Mouse (Mus musculus) heart, embryonic 16.5 days (tissue): Measurements from ENCODE around the gene Tspan18. TPM values are rescaled to one million over a fixed set of nuclear protein-coding genes. Genes with fewer than 3 reads are reported as not detected.

Experiments
- ATAC-seq: fragments of 200-750 bp; cut with Nextera tagmentation; replicated peaks from 2 replicates; pipeline ENCODE4 v1.8.0; 2017; ENCODE audit warnings: moderate number of reproducible peaks; ENCODE audit not compliant: insufficient read depth, low FRiP score; ENCODE audit errors: extremely low read depth
- H3K27ac ChIP-seq: fragments of 300-500 bp; sonication (generic); 2 replicates; pipeline ENCODE4 v1.5.1; 2014; ENCODE audit warnings: mild to moderate bottlenecking, low read length, control low read depth, moderate library complexity
- H3K27me3 ChIP-seq: fragments of 300-500 bp; sonication (generic); 2 replicates; pipeline ENCODE4 v1.6.1; 2014; ENCODE audit warnings: low read length, mixed read lengths; ENCODE audit not compliant: control insufficient read depth, insufficient read depth
- H3K36me3 ChIP-seq: fragments of 300-500 bp; sonication (generic); 2 replicates; pipeline ENCODE4 v1.6.1; 2014; ENCODE audit not compliant: control insufficient read depth, insufficient read depth
- H3K4me1 ChIP-seq: fragments of 300-500 bp; sonication (generic); 2 replicates; pipeline ENCODE4 v1.6.1; 2014; ENCODE audit warnings: low read length, mixed read lengths; ENCODE audit not compliant: control insufficient read depth, insufficient read depth
- H3K4me2 ChIP-seq: fragments of 300-500 bp; sonication (generic); 2 replicates; pipeline ENCODE4 v1.6.1; 2014; ENCODE audit warnings: low read depth, mild to moderate bottlenecking, control low read depth, low read length
- H3K4me3 ChIP-seq: fragments of 300-500 bp; sonication (generic); 2 replicates; pipeline ENCODE4 v1.5.1; 2014; ENCODE audit warnings: mild to moderate bottlenecking, control low read depth, low read length
- H3K9ac ChIP-seq: fragments of 300-500 bp; sonication (generic); 2 replicates; pipeline ENCODE4 v1.6.1; 2014; ENCODE audit warnings: low read length, control low read depth
- H3K9me3 ChIP-seq: fragments of 300-500 bp; sonication (generic); replicated peaks from 2 replicates; pipeline ENCODE4 v1.6.1; 2016; ENCODE audit warnings: low read length; ENCODE audit not compliant: control insufficient read depth
- WGBS: fragments of 180-500 bp; shearing (Covaris S2); extraction: QIAGEN DNeasy Blood & Tissue Kit; methylation state at CpG from one replicate; pipeline ENCODE4 v1.1.7; 2014; 5-methylcytosine and 5-hydroxymethylcytosine counted together
- polyA plus RNA-seq: library from polyadenylated mRNA; unstranded; fragments of >200 nt; fragmentation: Nextera tagmentation; extraction: Ambion mirVana; gene quantifications from 2 replicates; pipeline ENCODE4 v1.2.1, GENCODE M21; 2015

The Tspan18 gene
- polyA plus RNA-seq, 1 experiment from 2014 or later, result 33.9 TPM

- WGBS, result 8% methylated on average over 19 of the region's 19 CpGs
- peak overlapping the region; percentile 72 for H3K27ac ChIP-seq
- peak overlapping the region; percentile 98 for H3K4me2 ChIP-seq
- no peaks in the 10 kb centered on the region for H3K9me3 ChIP-seq
- H3K36me3 ChIP-seq, result no peaks in the 10 kb centered on the region
- H3K4me3 ChIP-seq, result peak overlapping the region; percentile 83
- no peak for ATAC-seq
- peak overlapping the region; percentile 84 for H3K9ac ChIP-seq
- H3K4me1 ChIP-seq, result peaks cover 2% of the 10 kb centered on the region; the same call in 1 of the 2 replicates
- H3K27me3 ChIP-seq, result peaks cover 11% of the 10 kb centered on the region
Observed at GRCm38 (mm10) chr2:93188761-93189458, 145.4 kb downstream of the Tspan18 start.

- H3K9ac ChIP-seq, result peak overlapping the region; percentile 84
- peaks cover 11% of the 10 kb centered on the region for H3K27me3 ChIP-seq
- H3K4me2 ChIP-seq, result peak overlapping the region; percentile 98
- H3K9me3 ChIP-seq, result no peaks in the 10 kb centered on the region
- peaks cover 2% of the 10 kb centered on the region; the same call in 1 of the 2 replicates for H3K4me1 ChIP-seq
- H3K27ac ChIP-seq, result peak overlapping the region; percentile 72
- peak overlapping the region; percentile 83 for H3K4me3 ChIP-seq
- ATAC-seq, result no peak
- H3K36me3 ChIP-seq, result no peaks in the 10 kb centered on the region
- under 1% methylated on average over 53 of the region's 53 CpGs for WGBS
Observed at GRCm38 (mm10) chr2:93188020-93188760, 146.1 kb downstream of the Tspan18 start.

GRCm38 (mm10) chr2:93187323-93187996 is 146.8 kb downstream of the Tspan18 start, which contains the start of gene Trp53i11:
Gene Trp53i11 (plus strand): TSS chr2:93187548.
- under 1% methylated on average over 68 of the region's 69 CpGs for WGBS
- H3K27ac ChIP-seq, result peak within 1 kb of the TSS; percentile 72
- H3K9me3 ChIP-seq, result no peaks in the 10 kb centered on the region
- H3K4me3 ChIP-seq, result peak within 1 kb of the TSS; percentile 83
- peak within 1 kb of the TSS; percentile 84 for H3K9ac ChIP-seq
- peaks cover 12% of the 10 kb centered on the region for H3K27me3 ChIP-seq
- H3K4me2 ChIP-seq, result peak within 1 kb of the TSS; percentile 98
- H3K4me1 ChIP-seq, result peaks cover 2% of the 10 kb centered on the region; the same call in 1 of the 2 replicates
- H3K36me3 ChIP-seq, result no peaks in the 10 kb centered on the region
- peak; percentile 89 for ATAC-seq

GRCm38 (mm10) chr2:93182859-93183258 is 151.4 kb downstream of the Tspan18 start:
- Histone ChIP-seq H3K4me3 (no peak overlapping the region), H3K27me3 (peaks cover 35% of the 10 kb centered on the region), H3K9me3 (no peaks in the 10 kb centered on the region), H3K4me2 (no peak overlapping the region), H3K9ac (no peak overlapping the region), H3K27ac (no peak overlapping the region), H3K36me3 (no peaks in the 10 kb centered on the region), H3K4me1 (peaks cover 8% of the 10 kb centered on the region)
- WGBS, result 70% methylated on average over 11 of the region's 11 CpGs
- ATAC-seq, result no peak

- Histone ChIP-seq H3K36me3 (no peaks in the 10 kb centered on the region), H3K4me2 (peak overlapping the region; percentile 67), H3K9ac (peak overlapping the region; percentile 61), H3K9me3 (no peaks in the 10 kb centered on the region), H3K4me3 (peak overlapping the region; percentile 42), H3K27ac (no peak overlapping the region), H3K4me1 (peaks cover 14% of the 10 kb centered on the region), H3K27me3 (peaks cover 29% of the 10 kb centered on the region)
- ATAC-seq, result no peak
- whole genome bisulfite sequencing, result 2% methylated on average over 40 of the region's 41 CpGs
Observed at GRCm38 (mm10) chr2:93180077-93180844, 154.0 kb downstream of the Tspan18 start.

GRCm38 (mm10) chr2:93179603-93180002 is 154.7 kb downstream of the Tspan18 start:
- Histone ChIP-seq H3K9me3 (no peaks in the 10 kb centered on the region), H3K36me3 (no peaks in the 10 kb centered on the region), H3K27me3 (peaks cover 29% of the 10 kb centered on the region), H3K27ac (no peak overlapping the region), H3K4me3 (no peak overlapping the region), H3K9ac (no peak overlapping the region), H3K4me1 (peaks cover 17% of the 10 kb centered on the region), H3K4me2 (no peak overlapping the region)
- WGBS, result 64% methylated on average over 5 of the region's 5 CpGs
- ATAC-seq, result no peak

- WGBS, result 80% methylated on average over 4 of the region's 4 CpGs
- no peak overlapping the region for H3K27ac ChIP-seq
Observed at GRCm38 (mm10) chr2:93178313-93178677, 156.0 kb downstream of the Tspan18 start.

GRCm38 (mm10) chr2:93177668-93178312 is 156.5 kb downstream of the Tspan18 start:
- Histone ChIP-seq H3K9ac (no peak overlapping the region), H3K36me3 (no peaks in the 10 kb centered on the region), H3K27ac (no peak overlapping the region), H3K4me2 (no peak overlapping the region), H3K4me3 (no peak overlapping the region), H3K9me3 (no peaks in the 10 kb centered on the region), H3K27me3 (peaks cover 28% of the 10 kb centered on the region), H3K4me1 (peaks cover 19% of the 10 kb centered on the region)
- no peak for ATAC-seq
- WGBS, result 83% methylated on average over 20 of the region's 20 CpGs

More at GRCm38 (mm10) chr2:93178313-93178677, 156.0 kb downstream of the Tspan18 start:
- H3K9me3 ChIP-seq, result no peaks in the 10 kb centered on the region
- peaks cover 19% of the 10 kb centered on the region for H3K4me1 ChIP-seq
- H3K4me2 ChIP-seq, result no peak overlapping the region
- no peak overlapping the region for H3K9ac ChIP-seq
- peaks cover 28% of the 10 kb centered on the region for H3K27me3 ChIP-seq
- no peak for ATAC-seq
- H3K36me3 ChIP-seq, result no peaks in the 10 kb centered on the region
- no peak overlapping the region for H3K4me3 ChIP-seq
